Mouse (Mus musculus): Measurements from ENCODE around the gene Mrps2. TPM values are rescaled to one million over a fixed set of nuclear protein-coding genes. Genes with fewer than 3 reads are reported as not detected.

The Mrps2 gene
- polyA plus RNA-seq (2015; fragmentation: Nextera tagmentation; extraction: Ambion mirVana) = 49.2 and 51.0 TPM in 2 replicates

DNA sequence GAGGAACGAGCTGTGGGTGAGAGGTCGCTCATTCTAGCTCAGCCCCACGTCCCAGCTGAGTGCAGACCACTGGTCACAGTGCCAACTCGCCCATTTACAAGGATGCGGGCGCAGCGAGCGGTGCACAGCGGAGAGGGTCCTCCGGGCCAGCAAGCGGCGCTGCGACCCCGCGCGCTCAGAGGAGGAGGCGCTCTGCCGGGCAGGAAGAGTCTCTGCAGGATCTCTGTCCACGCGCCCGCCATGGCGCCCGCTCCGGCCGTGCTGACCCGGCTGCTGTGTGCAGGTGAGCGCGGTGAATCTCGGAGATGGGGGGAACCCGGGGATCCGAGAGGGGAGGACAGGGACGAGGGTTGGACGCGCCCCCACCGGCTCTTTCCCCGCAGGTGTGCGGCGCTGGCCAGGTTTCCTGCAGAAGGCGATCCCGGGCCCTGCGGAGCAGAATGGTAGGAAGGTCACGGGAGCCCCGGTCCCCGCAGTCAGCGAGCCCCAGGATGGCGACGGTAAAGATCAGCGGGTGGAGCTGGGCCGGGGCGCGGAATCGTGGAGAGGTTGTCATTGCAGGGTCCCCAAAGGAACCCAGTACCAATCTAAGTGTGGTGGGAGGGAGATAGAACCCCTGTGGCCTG lies at the start of gene Mrps2:
TSS of gene Mrps2 (plus strand) at position 207 of the 626 bp plus-strand sequence.
- peak within 1 kb of the TSS; percentile 95 for H3K9ac ChIP-seq
- H3K36me3 ChIP-seq = peaks cover 39% of the 10 kb centered on the region
- H3K9me3 ChIP-seq = 0 out of 2 replicates have a peak, but pooled peaks cover under 1% of the 10 kb centered on the region
- H3K27me3 ChIP-seq = no peaks in the 10 kb centered on the region
- H3K4me1 ChIP-seq (replicated peaks) = peaks cover 22% of the 10 kb centered on the region
- H3K4me3 ChIP-seq = peak within 1 kb of the TSS; percentile 88
- peak within 1 kb of the TSS; percentile 46; the same call in 1 of the 2 replicates for H3K27ac ChIP-seq (replicated peaks)
- WGBS = under 1% methylated on average over 52 of the region's 52 CpGs
- peak within 1 kb of the TSS; percentile 75 for H3K4me2 ChIP-seq
- ATAC-seq (ENCODE audit: low FRiP score, low read depth) = peak; percentile 89

DNA sequence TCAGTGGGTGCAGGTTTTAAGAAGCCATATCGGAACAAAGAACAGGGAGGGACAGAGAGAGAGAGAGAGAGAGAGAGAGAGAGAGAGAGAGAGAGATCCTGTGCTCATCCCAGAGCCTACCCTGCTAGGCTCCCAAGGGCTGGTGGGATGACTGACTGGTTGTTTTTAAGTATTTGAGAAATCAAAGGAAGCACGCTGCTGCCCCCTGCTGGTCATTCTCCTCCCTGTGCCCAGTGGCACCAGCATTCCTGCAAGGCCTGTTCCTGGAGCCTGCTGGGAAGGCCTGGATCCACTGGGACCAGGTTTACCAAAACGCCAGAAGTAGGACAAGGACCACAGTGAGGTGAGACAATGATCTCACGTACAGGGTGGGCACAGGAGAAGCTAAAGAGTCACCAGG lies 48.0 kb upstream of the Mrps2 start:
- Histone ChIP-seq H3K27me3 (no peaks in the 10 kb centered on the region), H3K4me1 (replicated peaks) (peaks cover 11% of the 10 kb centered on the region), H3K4me2 (no peak overlapping the region), H3K9me3 (no peaks in the 10 kb centered on the region), H3K36me3 (no peaks in the 10 kb centered on the region), H3K27ac (replicated peaks) (no peak overlapping the region), H3K9ac (no peak overlapping the region), H3K4me3 (no peak overlapping the region)
- ATAC-seq (ENCODE audit: low FRiP score, low read depth) = no peak
- WGBS = 16% methylated on average over 4 of the region's 4 CpGs

DNA sequence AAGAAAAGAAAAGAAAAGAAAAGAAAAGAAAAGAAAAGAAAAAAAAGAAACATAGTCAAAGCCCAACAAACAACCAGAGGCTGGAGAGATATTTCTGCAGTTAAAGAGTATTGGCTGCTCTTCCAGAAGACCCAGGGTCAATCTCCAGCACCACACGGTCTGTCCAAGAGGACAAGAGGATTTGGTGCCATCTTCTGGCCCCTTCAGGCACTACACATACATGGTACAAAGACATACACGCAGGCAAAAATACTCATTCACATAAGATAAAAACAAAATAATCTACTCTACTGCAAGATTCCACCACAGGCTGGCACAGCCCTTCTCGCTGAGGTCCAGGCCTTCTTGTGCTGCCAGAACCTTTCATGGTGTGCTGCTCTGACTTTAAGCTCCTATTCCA lies 44.7 kb upstream of the Mrps2 start:
- H3K9ac ChIP-seq = no peak overlapping the region
- 31% methylated on average over 3 of the region's 3 CpGs for WGBS

GRCm38 (mm10) chr2:28427226-28427625 lies 40.6 kb upstream of the Mrps2 start:
- Histone ChIP-seq H3K4me2 (no peak overlapping the region), H3K27ac (replicated peaks) (no peak overlapping the region), H3K9ac (no peak overlapping the region), H3K36me3 (no peaks in the 10 kb centered on the region), H3K27me3 (0 out of 2 replicates have a peak, but pooled peaks cover 2% of the 10 kb centered on the region), H3K9me3 (no peaks in the 10 kb centered on the region), H3K4me1 (replicated peaks) (peaks cover 4% of the 10 kb centered on the region; the same call in 1 of the 2 replicates), H3K4me3 (no peak overlapping the region)
- no peak for ATAC-seq (ENCODE audit: low FRiP score, low read depth)
- WGBS = 86% methylated on average over 6 of the region's 6 CpGs

More for the DNA sequence above, 44.7 kb upstream of the Mrps2 start:
- Histone ChIP-seq H3K4me1 (replicated peaks) (peaks cover 4% of the 10 kb centered on the region; the same call in 1 of the 2 replicates), H3K36me3 (no peaks in the 10 kb centered on the region), H3K27ac (replicated peaks) (no peak overlapping the region), H3K4me3 (no peak overlapping the region), H3K4me2 (no peak overlapping the region), H3K27me3 (no peaks in the 10 kb centered on the region), H3K9me3 (no peaks in the 10 kb centered on the region)
- ATAC-seq (ENCODE audit: low FRiP score, low read depth) = no peak

GRCm38 (mm10) chr2:28430846-28431245 lies 37.0 kb upstream of the Mrps2 start:
- WGBS = 69% methylated on average over 6 of the region's 6 CpGs
- Histone ChIP-seq H3K4me2 (no peak overlapping the region), H3K27me3 (0 out of 2 replicates have a peak, but pooled peaks cover 2% of the 10 kb centered on the region), H3K9me3 (no peaks in the 10 kb centered on the region), H3K9ac (no peak overlapping the region), H3K27ac (replicated peaks) (no peak overlapping the region), H3K4me1 (replicated peaks) (no peaks in the 10 kb centered on the region), H3K4me3 (no peak overlapping the region), H3K36me3 (no peaks in the 10 kb centered on the region)
- no peak for ATAC-seq (ENCODE audit: low FRiP score, low read depth)

DNA sequence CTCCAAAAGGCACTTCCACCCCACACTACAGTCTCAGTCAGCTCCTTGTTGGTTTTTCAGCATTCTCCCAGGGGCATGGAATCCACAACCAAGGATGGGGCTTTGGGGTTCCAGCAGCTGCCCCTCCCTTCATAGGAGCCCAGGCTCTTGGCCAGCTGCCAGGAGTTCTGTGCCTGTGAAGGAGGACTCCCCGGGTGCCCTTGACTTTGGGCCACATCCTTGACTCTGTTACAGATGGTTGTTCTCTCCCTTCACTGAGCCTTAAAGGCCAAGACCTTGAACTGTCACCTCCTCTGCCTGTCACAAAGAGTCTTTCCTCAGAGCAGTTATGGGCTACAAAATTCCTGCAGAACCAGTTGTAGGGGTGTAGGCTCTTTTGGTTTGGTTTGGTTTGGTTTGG lies 35.1 kb upstream of the Mrps2 start:
- Histone ChIP-seq H3K4me3 (no peak overlapping the region), H3K4me1 (replicated peaks) (no peaks in the 10 kb centered on the region), H3K36me3 (no peaks in the 10 kb centered on the region), H3K27me3 (0 out of 2 replicates have a peak, but pooled peaks cover 2% of the 10 kb centered on the region), H3K9ac (no peak overlapping the region), H3K27ac (replicated peaks) (no peak overlapping the region), H3K4me2 (no peak overlapping the region), H3K9me3 (no peaks in the 10 kb centered on the region)
- no peak for ATAC-seq (ENCODE audit: low FRiP score, low read depth)
- WGBS = 26% methylated on average over 1 of the region's 1 CpGs

- H3K9me3 ChIP-seq = no peaks in the 10 kb centered on the region
- no peak overlapping the region for H3K9ac ChIP-seq
- no peak overlapping the region for H3K4me2 ChIP-seq
- no peak overlapping the region for H3K4me3 ChIP-seq
- WGBS = 0% methylated on average over 1 of the region's 2 CpGs
- H3K4me1 ChIP-seq (replicated peaks) = no peaks in the 10 kb centered on the region
- 0 out of 2 replicates have a peak, but pooled peaks cover 2% of the 10 kb centered on the region for H3K27me3 ChIP-seq
- H3K27ac ChIP-seq (replicated peaks) = no peak overlapping the region
- no peaks in the 10 kb centered on the region for H3K36me3 ChIP-seq
- no peak for ATAC-seq (ENCODE audit: low FRiP score, low read depth)
These were observed 34.4 kb upstream of the Mrps2 start for GRCm38 (mm10) chr2:28433512-28433911.

- Histone ChIP-seq H3K4me2 (no peak overlapping the region), H3K27me3 (no peaks in the 10 kb centered on the region), H3K4me3 (no peak overlapping the region), H3K4me1 (replicated peaks) (no peaks in the 10 kb centered on the region), H3K36me3 (no peaks in the 10 kb centered on the region), H3K9ac (no peak overlapping the region), H3K9me3 (no peaks in the 10 kb centered on the region), H3K27ac (replicated peaks) (no peak overlapping the region)
- WGBS = 94% methylated on average over 11 of the region's 11 CpGs
- no peak for ATAC-seq (ENCODE audit: low FRiP score, low read depth)
These were observed 32.5 kb upstream of the Mrps2 start for GRCm38 (mm10) chr2:28435401-28435800.

GRCm38 (mm10) chr2:28440842-28441241 lies 27.0 kb upstream of the Mrps2 start:
- 79% methylated on average over 6 of the region's 6 CpGs for WGBS
- Histone ChIP-seq H3K4me2 (no peak overlapping the region), H3K36me3 (no peaks in the 10 kb centered on the region), H3K4me3 (no peak overlapping the region), H3K9ac (no peak overlapping the region), H3K27ac (replicated peaks) (no peak overlapping the region), H3K4me1 (replicated peaks) (peaks cover 5% of the 10 kb centered on the region), H3K27me3 (no peaks in the 10 kb centered on the region), H3K9me3 (no peaks in the 10 kb centered on the region)
- no peak for ATAC-seq (ENCODE audit: low FRiP score, low read depth)

- no peaks in the 10 kb centered on the region for H3K9me3 ChIP-seq
- no peak overlapping the region for H3K4me3 ChIP-seq
- no peaks in the 10 kb centered on the region for H3K27me3 ChIP-seq
- no peak overlapping the region for H3K4me2 ChIP-seq
- H3K4me1 ChIP-seq (replicated peaks) = peaks cover 23% of the 10 kb centered on the region
- no peak overlapping the region for H3K9ac ChIP-seq
- H3K27ac ChIP-seq (replicated peaks) = no peak overlapping the region
- no peak for ATAC-seq (ENCODE audit: low FRiP score, low read depth)
- WGBS = 85% methylated on average over 4 of the region's 4 CpGs
- H3K36me3 ChIP-seq = peaks cover 4% of the 10 kb centered on the region; the same call in 1 of the 2 replicates
These were observed 22.8 kb upstream of the Mrps2 start for GRCm38 (mm10) chr2:28445082-28445481.

DNA sequence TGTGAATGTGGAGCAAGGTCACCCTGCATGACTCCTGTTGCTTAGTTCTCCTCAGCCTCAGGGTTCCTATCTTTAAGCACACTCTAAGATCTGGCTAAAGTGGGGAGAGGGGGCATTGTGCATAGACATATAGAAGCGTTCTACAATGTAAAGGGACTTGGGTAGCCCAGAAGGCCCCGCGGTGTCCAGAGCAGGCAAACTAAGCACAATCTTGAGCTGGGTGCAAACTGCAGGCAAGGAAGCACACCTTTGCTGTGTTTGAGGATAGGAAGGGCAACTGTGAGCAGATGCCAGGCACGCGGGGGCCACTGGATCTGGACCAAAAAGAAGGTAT lies 21.7 kb upstream of the Mrps2 start:
- peak; percentile 53 for ATAC-seq (ENCODE audit: low FRiP score, low read depth)
- Histone ChIP-seq H3K9me3 (no peaks in the 10 kb centered on the region), H3K27ac (replicated peaks) (peak overlapping the region; percentile 90), H3K9ac (peak overlapping the region; percentile 79), H3K4me3 (peak overlapping the region; percentile 66), H3K36me3 (peaks cover 13% of the 10 kb centered on the region), H3K4me2 (peak overlapping the region; percentile 94), H3K27me3 (no peaks in the 10 kb centered on the region), H3K4me1 (replicated peaks) (peaks cover 23% of the 10 kb centered on the region)
- 3% methylated on average over 5 of the region's 5 CpGs for WGBS

GRCm38 (mm10) chr2:28446515-28447314 lies 21.2 kb upstream of the Mrps2 start, which contains the start of gene Ppp1r26:
Ppp1r26 (plus strand) TSS chr2:28446800.
- H3K9me3 ChIP-seq = no peaks in the 10 kb centered on the region
- peak within 1 kb of the TSS; percentile 79 for H3K9ac ChIP-seq
- H3K36me3 ChIP-seq = peaks cover 17% of the 10 kb centered on the region
- no peaks in the 10 kb centered on the region for H3K27me3 ChIP-seq
- WGBS = under 1% methylated on average over 75 of the region's 118 CpGs
- peak within 1 kb of the TSS; percentile 94 for H3K4me2 ChIP-seq
- H3K4me1 ChIP-seq (replicated peaks) = peaks cover 23% of the 10 kb centered on the region
- peak within 1 kb of the TSS; percentile 90 for H3K27ac ChIP-seq (replicated peaks)
- peak within 1 kb of the TSS; percentile 66 for H3K4me3 ChIP-seq
- ATAC-seq (ENCODE audit: low FRiP score, low read depth) = peak; percentile 77
